Mouse (Mus musculus): ENCODE results near the gene Hist1h2bg.
"Not testable (repeated sequence)": the region's sequence is repeated elsewhere in the genome, so short reads cannot be mapped to it uniquely, and the experiment has no call there.

GRCm38 (mm10) chr13:23535137-23536075 is 35.8 kb upstream of the Hist1h2bg start, which contains the start of gene Hist1h3g:
- TF ChIP-seq CTCF (IDR thresholded peaks at IDR 0.05; ENCODE audit: low read depth): not testable (repeated sequence)
- peak; percentile 43; the same call in 1 of the 2 replicates for TF ChIP-seq EP300 (IDR thresholded peaks at IDR 0.05; ENCODE audit: low read depth)

Data from heart, postnatal 0 days (tissue).